Mouse (Mus musculus): ENCODE results near the gene Chmp6. TPM values are rescaled to one million over a fixed set of nuclear protein-coding genes. Genes with fewer than 3 reads are reported as not detected.

The Chmp6 gene
- polyA plus RNA-seq, 1 experiment from 2014 or later = 112 TPM

- H3K9ac ChIP-seq (replicated peaks) = no peak overlapping the region
- peaks cover 10% of the 10 kb centered on the region; the same call in 1 of the 2 replicates for H3K4me1 ChIP-seq (replicated peaks)
- no peak overlapping the region for H3K27ac ChIP-seq
- 94% methylated on average over 3 of the region's 3 CpGs for WGBS
- no peaks in the 10 kb centered on the region for H3K9me3 ChIP-seq
- H3K36me3 ChIP-seq = no peaks in the 10 kb centered on the region
- H3K4me2 ChIP-seq (replicated peaks) = no peak overlapping the region
- H3K4me3 ChIP-seq (replicated peaks) = no peak overlapping the region
- ATAC-seq = no peak
- no peaks in the 10 kb centered on the region for H3K27me3 ChIP-seq
These were observed 37.3 kb downstream of the Chmp6 start for GRCm38 (mm10) chr11:119950535-119950934.

GRCm38 (mm10) chr11:119951326-119951725 is 38.1 kb downstream of the Chmp6 start:
- peaks cover 9% of the 10 kb centered on the region; the same call in 1 of the 2 replicates for H3K4me1 ChIP-seq (replicated peaks)
- H3K9ac ChIP-seq (replicated peaks) = no peak overlapping the region
- WGBS = 82% methylated on average over 6 of the region's 6 CpGs
- H3K36me3 ChIP-seq = no peaks in the 10 kb centered on the region
- ATAC-seq = no peak
- H3K27ac ChIP-seq = no peak overlapping the region
- H3K9me3 ChIP-seq = no peaks in the 10 kb centered on the region
- H3K4me2 ChIP-seq (replicated peaks) = no peak overlapping the region
- no peak overlapping the region for H3K4me3 ChIP-seq (replicated peaks)
- H3K27me3 ChIP-seq = no peaks in the 10 kb centered on the region

- no peak for ATAC-seq
- Histone ChIP-seq H3K9me3 (no peaks in the 10 kb centered on the region), H3K4me3 (replicated peaks) (no peak overlapping the region), H3K9ac (replicated peaks) (no peak overlapping the region), H3K27me3 (no peaks in the 10 kb centered on the region), H3K4me2 (replicated peaks) (no peak overlapping the region), H3K4me1 (replicated peaks) (peaks cover 9% of the 10 kb centered on the region; the same call in 1 of the 2 replicates), H3K36me3 (no peaks in the 10 kb centered on the region), H3K27ac (no peak overlapping the region; the same call in 1 of the 2 replicates)
- WGBS = 68% methylated on average over 5 of the region's 5 CpGs
These were observed 39.4 kb downstream of the Chmp6 start for GRCm38 (mm10) chr11:119952429-119953224.

GRCm38 (mm10) chr11:119954233-119954632 is 41.0 kb downstream of the Chmp6 start:
- H3K36me3 ChIP-seq = 0 out of 2 replicates have a peak, but pooled peaks cover 2% of the 10 kb centered on the region
- no peaks in the 10 kb centered on the region for H3K27me3 ChIP-seq
- no peaks in the 10 kb centered on the region for H3K9me3 ChIP-seq
- WGBS = 90% methylated on average over 4 of the region's 4 CpGs
- H3K9ac ChIP-seq (replicated peaks) = no peak overlapping the region
- no peak for ATAC-seq
- no peak overlapping the region for H3K4me2 ChIP-seq (replicated peaks)
- no peak overlapping the region for H3K27ac ChIP-seq
- no peak overlapping the region for H3K4me3 ChIP-seq (replicated peaks)
- H3K4me1 ChIP-seq (replicated peaks) = peaks cover 4% of the 10 kb centered on the region; the same call in 1 of the 2 replicates

- Histone ChIP-seq H3K4me2 (replicated peaks) (no peak overlapping the region), H3K4me1 (replicated peaks) (peaks cover 4% of the 10 kb centered on the region; the same call in 1 of the 2 replicates), H3K27ac (no peak overlapping the region), H3K36me3 (0 out of 2 replicates have a peak, but pooled peaks cover 2% of the 10 kb centered on the region), H3K9ac (replicated peaks) (no peak overlapping the region), H3K27me3 (no peaks in the 10 kb centered on the region), H3K9me3 (no peaks in the 10 kb centered on the region), H3K4me3 (replicated peaks) (no peak overlapping the region)
- ATAC-seq = no peak
- WGBS = 80% methylated on average over 2 of the region's 2 CpGs
These were observed 41.6 kb downstream of the Chmp6 start for GRCm38 (mm10) chr11:119954749-119955337.

GRCm38 (mm10) chr11:119955432-119955831 is 42.2 kb downstream of the Chmp6 start:
- Histone ChIP-seq H3K36me3 (0 out of 2 replicates have a peak, but pooled peaks cover 2% of the 10 kb centered on the region), H3K9me3 (no peaks in the 10 kb centered on the region), H3K27me3 (no peaks in the 10 kb centered on the region), H3K27ac (no peak overlapping the region), H3K4me1 (replicated peaks) (peaks cover 4% of the 10 kb centered on the region; the same call in 1 of the 2 replicates), H3K9ac (replicated peaks) (no peak overlapping the region), H3K4me3 (replicated peaks) (no peak overlapping the region), H3K4me2 (replicated peaks) (no peak overlapping the region)
- ATAC-seq = no peak
- 81% methylated on average over 3 of the region's 3 CpGs for WGBS

- no peak overlapping the region for H3K9ac ChIP-seq (replicated peaks)
These were observed 43.3 kb downstream of the Chmp6 start for GRCm38 (mm10) chr11:119956590-119956989.

GRCm38 (mm10) chr11:119958856-119959255 is 45.6 kb downstream of the Chmp6 start:
- Histone ChIP-seq H3K27ac (0 out of 2 replicates have a peak overlapping the region, but pooled peaks have one; percentile 20), H3K4me1 (replicated peaks) (no peaks in the 10 kb centered on the region), H3K27me3 (no peaks in the 10 kb centered on the region), H3K9me3 (no peaks in the 10 kb centered on the region), H3K4me3 (replicated peaks) (no peak overlapping the region), H3K36me3 (0 out of 2 replicates have a peak, but pooled peaks cover 2% of the 10 kb centered on the region), H3K4me2 (replicated peaks) (no peak overlapping the region), H3K9ac (replicated peaks) (no peak overlapping the region)
- WGBS = 89% methylated on average over 7 of the region's 7 CpGs
- ATAC-seq = no peak

More at GRCm38 (mm10) chr11:119956590-119956989, 43.3 kb downstream of the Chmp6 start:
- 0 out of 2 replicates have a peak, but pooled peaks cover 2% of the 10 kb centered on the region for H3K36me3 ChIP-seq
- no peak for ATAC-seq
- H3K27me3 ChIP-seq = no peaks in the 10 kb centered on the region
- H3K4me3 ChIP-seq (replicated peaks) = no peak overlapping the region
- H3K4me1 ChIP-seq (replicated peaks) = peaks cover 4% of the 10 kb centered on the region; the same call in 1 of the 2 replicates
- WGBS = 86% methylated on average over 13 of the region's 13 CpGs
- no peaks in the 10 kb centered on the region for H3K9me3 ChIP-seq
- no peak overlapping the region for H3K27ac ChIP-seq
- H3K4me2 ChIP-seq (replicated peaks) = no peak overlapping the region

- no peak for ATAC-seq
- Histone ChIP-seq H3K4me1 (replicated peaks) (peaks cover 5% of the 10 kb centered on the region), H3K4me2 (replicated peaks) (no peak overlapping the region), H3K27me3 (no peaks in the 10 kb centered on the region), H3K36me3 (0 out of 2 replicates have a peak, but pooled peaks cover 2% of the 10 kb centered on the region), H3K9ac (replicated peaks) (no peak overlapping the region), H3K27ac (no peak overlapping the region), H3K4me3 (replicated peaks) (no peak overlapping the region), H3K9me3 (no peaks in the 10 kb centered on the region)
- 77% methylated on average over 4 of the region's 4 CpGs for WGBS
These were observed 46.5 kb downstream of the Chmp6 start for GRCm38 (mm10) chr11:119959714-119960113.

- ATAC-seq = no peak
- 93% methylated on average over 6 of the region's 6 CpGs for WGBS
- peaks cover 14% of the 10 kb centered on the region for H3K4me1 ChIP-seq (replicated peaks)
- H3K9me3 ChIP-seq = no peaks in the 10 kb centered on the region
- no peak overlapping the region for H3K9ac ChIP-seq (replicated peaks)
- no peak overlapping the region for H3K4me3 ChIP-seq (replicated peaks)
- H3K36me3 ChIP-seq = 0 out of 2 replicates have a peak, but pooled peaks cover 2% of the 10 kb centered on the region
- no peak overlapping the region for H3K4me2 ChIP-seq (replicated peaks)
- H3K27ac ChIP-seq = no peak overlapping the region
- H3K27me3 ChIP-seq = no peaks in the 10 kb centered on the region
These were observed 47.4 kb downstream of the Chmp6 start for GRCm38 (mm10) chr11:119960671-119961070.

GRCm38 (mm10) chr11:119961511-119961910 is 48.3 kb downstream of the Chmp6 start:
- ATAC-seq = no peak
- no peak overlapping the region for H3K4me3 ChIP-seq (replicated peaks)
- no peaks in the 10 kb centered on the region for H3K9me3 ChIP-seq
- H3K9ac ChIP-seq (replicated peaks) = no peak overlapping the region
- no peak overlapping the region for H3K4me2 ChIP-seq (replicated peaks)
- WGBS = 91% methylated on average over 3 of the region's 3 CpGs
- no peak overlapping the region for H3K27ac ChIP-seq
- H3K27me3 ChIP-seq = no peaks in the 10 kb centered on the region
- 0 out of 2 replicates have a peak, but pooled peaks cover 2% of the 10 kb centered on the region for H3K36me3 ChIP-seq
- H3K4me1 ChIP-seq (replicated peaks) = peaks cover 18% of the 10 kb centered on the region

- ATAC-seq = peak; percentile 65; the same call in 1 of the 2 replicates
- H3K27me3 ChIP-seq = no peaks in the 10 kb centered on the region
- 3% methylated on average over 9 of the region's 9 CpGs for WGBS
These were observed 51.8 kb downstream of the Chmp6 start for GRCm38 (mm10) chr11:119965053-119965452.

More at GRCm38 (mm10) chr11:119965053-119965452, 51.8 kb downstream of the Chmp6 start:
- peaks cover 31% of the 10 kb centered on the region for H3K4me1 ChIP-seq (replicated peaks)
- H3K4me2 ChIP-seq (replicated peaks) = 0 out of 2 replicates have a peak overlapping the region, but pooled peaks have one; percentile 9
- H3K36me3 ChIP-seq = no peaks in the 10 kb centered on the region
- no peak overlapping the region for H3K4me3 ChIP-seq (replicated peaks)
- H3K27ac ChIP-seq = peak overlapping the region; percentile 55
- no peaks in the 10 kb centered on the region for H3K9me3 ChIP-seq
- H3K9ac ChIP-seq (replicated peaks) = peak overlapping the region; percentile 37

Data from midbrain, embryonic 13.5 days (tissue).